Mouse (Mus musculus) brain, embryonic 14.5 days (tissue): ENCODE data around the gene Rab17.

Experiments used
- CTCF ChIP-seq: fragments of 200-500 bp; IDR thresholded peaks from 2 replicates; pipeline ENCODE4 v1.5.1; 2012; ENCODE audit warnings: inconsistent platforms, mild to moderate bottlenecking, moderate library complexity, borderline replicate concordance; ENCODE audit not compliant: insufficient read depth, insufficient read length; ENCODE audit errors: extremely low read depth
- POLR2A ChIP-seq: fragments of 200-500 bp; IDR thresholded peaks from 2 replicates; pipeline ENCODE4 v1.6.1; 2012; ENCODE audit warnings: mild to moderate bottlenecking, inconsistent platforms, borderline replicate concordance; ENCODE audit not compliant: poor library complexity, insufficient read depth, insufficient read length, severe bottlenecking; ENCODE audit errors: extremely low read depth

DNA sequence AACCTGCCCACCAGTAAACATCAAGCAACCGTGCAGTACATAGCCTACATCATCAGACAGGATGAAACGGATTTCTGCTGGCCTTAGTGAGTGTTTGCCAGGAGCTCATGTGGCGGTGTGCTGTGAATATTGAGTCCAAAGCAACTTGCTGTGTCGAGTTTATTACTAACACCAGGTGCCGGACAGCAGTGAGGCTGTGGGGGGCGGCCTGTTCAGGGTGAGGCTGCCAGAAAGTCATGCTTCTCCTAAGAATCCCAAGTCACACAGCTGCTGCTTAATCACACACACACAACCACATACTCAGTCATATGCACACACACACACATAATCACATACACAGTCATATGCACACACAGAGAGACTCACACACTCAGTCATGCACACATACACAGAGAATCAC lies 56.2 kb downstream of the Rab17 start:
- TF ChIP-seq POLR2A: no peak
- no peak for TF ChIP-seq CTCF
